Mouse (Mus musculus) intestine, embryonic 15.5 days (tissue): ENCODE data around the gene Dclre1c. TPM values are rescaled to one million over a fixed set of nuclear protein-coding genes. Genes with fewer than 3 reads are reported as not detected.

Source experiments
- ATAC-seq: fragments of 200-750 bp; cut with Nextera tagmentation; 2 replicates; pipeline ENCODE4 v1.8.0; 2017; ENCODE audit warnings: moderate TSS enrichment, moderate library complexity
- H3K27ac ChIP-seq: fragments of 300-500 bp; sonication (generic); 2 replicates; pipeline ENCODE4 v1.5.1; 2015; ENCODE audit warnings: mild to moderate bottlenecking, inconsistent platforms
- H3K27me3 ChIP-seq: fragments of 300-500 bp; sonication (generic); replicated peaks from 2 replicates; pipeline ENCODE4 v1.6.1; 2015; ENCODE audit warnings: inconsistent platforms
- H3K36me3 ChIP-seq: fragments of 300-500 bp; sonication (generic); 2 replicates; pipeline ENCODE4 v1.6.1; 2015; ENCODE audit warnings: inconsistent platforms
- H3K4me1 ChIP-seq: fragments of 300-500 bp; sonication (generic); replicated peaks from 2 replicates; pipeline ENCODE4 v1.6.1; 2015; ENCODE audit warnings: inconsistent platforms
- H3K4me2 ChIP-seq: fragments of 300-500 bp; sonication (generic); replicated peaks from 2 replicates; pipeline ENCODE4 v1.6.1; 2015; ENCODE audit warnings: mild to moderate bottlenecking, inconsistent platforms
- H3K4me3 ChIP-seq: fragments of 300-500 bp; sonication (generic); replicated peaks from 2 replicates; pipeline ENCODE4 v1.5.1; 2015; ENCODE audit warnings: inconsistent platforms
- H3K9ac ChIP-seq: fragments of 300-500 bp; sonication (generic); 2 replicates; pipeline ENCODE4 v1.6.1; 2015; ENCODE audit warnings: inconsistent platforms
- H3K9me3 ChIP-seq: fragments of 300-500 bp; sonication (generic); 2 replicates; pipeline ENCODE4 v1.6.1; 2016; ENCODE audit warnings: inconsistent platforms
- WGBS: fragments of 180-500 bp; shearing (Covaris S2); methylation state at CpG from one replicate; pipeline ENCODE4 v1.1.7; 2015; 5-methylcytosine and 5-hydroxymethylcytosine counted together
- polyA plus RNA-seq: library from polyadenylated mRNA; unstranded; fragments of >200 nt; fragmentation: Nextera tagmentation; extraction: Ambion mirVana; gene quantifications from 2 replicates; pipeline ENCODE4 v1.2.1, GENCODE M21; 2015

Dclre1c gene
- polyA plus RNA-seq, 1 experiment from 2014 or later: 6.2 TPM

GRCm38 (mm10) chr2:3430956-3431355 lies 7.0 kb downstream of the Dclre1c start:
- H3K4me1 ChIP-seq: no peaks in the 10 kb centered on the region
- WGBS: 78% methylated on average over 9 of the region's 9 CpGs
- no peak for ATAC-seq
- no peak overlapping the region for H3K9ac ChIP-seq
- H3K4me2 ChIP-seq: no peak overlapping the region
- no peaks in the 10 kb centered on the region for H3K27me3 ChIP-seq
- no peaks in the 10 kb centered on the region for H3K36me3 ChIP-seq
- H3K4me3 ChIP-seq: no peak overlapping the region
- no peaks in the 10 kb centered on the region for H3K9me3 ChIP-seq
- H3K27ac ChIP-seq: no peak overlapping the region

- H3K9ac ChIP-seq: no peak overlapping the region
- H3K27me3 ChIP-seq: no peaks in the 10 kb centered on the region
- H3K4me2 ChIP-seq: no peak overlapping the region
- no peak for ATAC-seq
- H3K27ac ChIP-seq: no peak overlapping the region
- H3K4me3 ChIP-seq: no peak overlapping the region
- H3K4me1 ChIP-seq: no peaks in the 10 kb centered on the region
- H3K9me3 ChIP-seq: no peaks in the 10 kb centered on the region
- WGBS: 81% methylated on average over 6 of the region's 6 CpGs
- H3K36me3 ChIP-seq: no peaks in the 10 kb centered on the region
Observed at GRCm38 (mm10) chr2:3435369-3436061, 11.6 kb downstream of the Dclre1c start.

- no peak for ATAC-seq
- WGBS: 70% methylated on average over 7 of the region's 7 CpGs
- H3K27ac ChIP-seq: no peak overlapping the region
Observed at GRCm38 (mm10) chr2:3437956-3438355, 14.0 kb downstream of the Dclre1c start.

GRCm38 (mm10) chr2:3444206-3444605 lies 20.3 kb downstream of the Dclre1c start:
- no peak overlapping the region for H3K4me2 ChIP-seq
- H3K9ac ChIP-seq: no peak overlapping the region
- no peaks in the 10 kb centered on the region for H3K4me1 ChIP-seq
- no peaks in the 10 kb centered on the region for H3K27me3 ChIP-seq
- no peak for ATAC-seq
- no peak overlapping the region for H3K4me3 ChIP-seq
- 53% methylated on average over 7 of the region's 7 CpGs for WGBS
- H3K9me3 ChIP-seq: no peaks in the 10 kb centered on the region
- no peaks in the 10 kb centered on the region for H3K36me3 ChIP-seq
- H3K27ac ChIP-seq: no peak overlapping the region

More at GRCm38 (mm10) chr2:3437956-3438355, 14.0 kb downstream of the Dclre1c start:
- H3K4me2 ChIP-seq: no peak overlapping the region
- no peaks in the 10 kb centered on the region for H3K27me3 ChIP-seq
- no peaks in the 10 kb centered on the region for H3K4me1 ChIP-seq
- H3K9ac ChIP-seq: no peak overlapping the region
- no peaks in the 10 kb centered on the region for H3K36me3 ChIP-seq
- H3K9me3 ChIP-seq: no peaks in the 10 kb centered on the region
- H3K4me3 ChIP-seq: no peak overlapping the region

GRCm38 (mm10) chr2:3445984-3446383 lies 22.1 kb downstream of the Dclre1c start:
- H3K4me2 ChIP-seq: no peak overlapping the region
- H3K27me3 ChIP-seq: no peaks in the 10 kb centered on the region
- WGBS: 81% methylated on average over 4 of the region's 4 CpGs
- H3K9me3 ChIP-seq: no peaks in the 10 kb centered on the region
- H3K36me3 ChIP-seq: no peaks in the 10 kb centered on the region
- no peak overlapping the region for H3K4me3 ChIP-seq
- H3K9ac ChIP-seq: no peak overlapping the region
- no peak overlapping the region for H3K27ac ChIP-seq
- ATAC-seq: no peak
- no peaks in the 10 kb centered on the region for H3K4me1 ChIP-seq

GRCm38 (mm10) chr2:3449431-3449830 lies 25.5 kb downstream of the Dclre1c start:
- Histone ChIP-seq H3K9me3 (no peaks in the 10 kb centered on the region), H3K4me3 (no peak overlapping the region), H3K4me1 (no peaks in the 10 kb centered on the region), H3K9ac (no peak overlapping the region), H3K27ac (no peak overlapping the region), H3K27me3 (no peaks in the 10 kb centered on the region), H3K4me2 (no peak overlapping the region), H3K36me3 (0 out of 2 replicates have a peak, but pooled peaks cover 8% of the 10 kb centered on the region)
- no peak for ATAC-seq
- 60% methylated on average over 2 of the region's 2 CpGs for WGBS

- H3K27ac ChIP-seq: no peak overlapping the region
- no peaks in the 10 kb centered on the region for H3K4me1 ChIP-seq
- H3K4me2 ChIP-seq: no peak overlapping the region
- 87% methylated on average over 3 of the region's 3 CpGs for WGBS
- no peak overlapping the region for H3K9ac ChIP-seq
- no peaks in the 10 kb centered on the region for H3K27me3 ChIP-seq
- ATAC-seq: no peak
- 0 out of 2 replicates have a peak, but pooled peaks cover 8% of the 10 kb centered on the region for H3K36me3 ChIP-seq
- no peaks in the 10 kb centered on the region for H3K9me3 ChIP-seq
- no peak overlapping the region for H3K4me3 ChIP-seq
Observed at GRCm38 (mm10) chr2:3453096-3453495, 29.2 kb downstream of the Dclre1c start.

- Histone ChIP-seq H3K4me1 (no peaks in the 10 kb centered on the region), H3K4me2 (no peak overlapping the region), H3K9me3 (no peaks in the 10 kb centered on the region), H3K27ac (no peak overlapping the region), H3K36me3 (peaks cover 10% of the 10 kb centered on the region; the same call in 1 of the 2 replicates), H3K9ac (no peak overlapping the region), H3K27me3 (no peaks in the 10 kb centered on the region), H3K4me3 (no peak overlapping the region)
- ATAC-seq: no peak
- WGBS: 79% methylated on average over 4 of the region's 4 CpGs
Observed at GRCm38 (mm10) chr2:3456590-3456989, 32.7 kb downstream of the Dclre1c start.

- peak overlapping the region; percentile 86 for H3K9ac ChIP-seq
- no peaks in the 10 kb centered on the region for H3K27me3 ChIP-seq
- H3K36me3 ChIP-seq: no peaks in the 10 kb centered on the region
- no peaks in the 10 kb centered on the region for H3K4me1 ChIP-seq
- WGBS: 2% methylated on average over 12 of the region's 12 CpGs
- peak overlapping the region; percentile 78 for H3K4me2 ChIP-seq
- ATAC-seq: no peak
- peak overlapping the region; percentile 99 for H3K4me3 ChIP-seq
- H3K27ac ChIP-seq: peak overlapping the region; percentile 89
- H3K9me3 ChIP-seq: no peaks in the 10 kb centered on the region
Observed at GRCm38 (mm10) chr2:3473891-3474290, 50.0 kb downstream of the Dclre1c start.

GRCm38 (mm10) chr2:3474361-3474805 lies 50.5 kb downstream of the Dclre1c start:
- Histone ChIP-seq H3K27ac (peak overlapping the region; percentile 89), H3K9me3 (no peaks in the 10 kb centered on the region), H3K36me3 (no peaks in the 10 kb centered on the region), H3K4me3 (peak overlapping the region; percentile 99), H3K4me1 (no peaks in the 10 kb centered on the region), H3K27me3 (no peaks in the 10 kb centered on the region), H3K9ac (peak overlapping the region; percentile 86), H3K4me2 (peak overlapping the region; percentile 78)
- ATAC-seq: peak; percentile 81
- under 1% methylated on average over 46 of the region's 46 CpGs for WGBS

- Histone ChIP-seq H3K4me1 (no peaks in the 10 kb centered on the region), H3K27ac (peak within 1 kb of the TSS; percentile 89), H3K4me3 (peak within 1 kb of the TSS; percentile 99), H3K36me3 (no peaks in the 10 kb centered on the region), H3K9ac (peak within 1 kb of the TSS; percentile 86), H3K9me3 (no peaks in the 10 kb centered on the region), H3K27me3 (no peaks in the 10 kb centered on the region), H3K4me2 (peak within 1 kb of the TSS; percentile 78)
- WGBS: 0% methylated on average over 35 of the region's 42 CpGs
- peak; percentile 99 for ATAC-seq
Observed at GRCm38 (mm10) chr2:3474861-3475283, 50.9 kb downstream of the Dclre1c start, which contains the start of gene Suv39h2. Suv39h2 (minus strand) TSS chr2:3475031.

- Histone ChIP-seq H3K27me3 (no peaks in the 10 kb centered on the region), H3K36me3 (no peaks in the 10 kb centered on the region), H3K4me2 (peak overlapping the region; percentile 78), H3K9ac (no peak overlapping the region), H3K4me1 (no peaks in the 10 kb centered on the region), H3K9me3 (no peaks in the 10 kb centered on the region), H3K4me3 (no peak overlapping the region), H3K27ac (0 out of 2 replicates have a peak overlapping the region, but pooled peaks have one; percentile 23)
- 59% methylated on average over 3 of the region's 3 CpGs for WGBS
- ATAC-seq: no peak
Observed at GRCm38 (mm10) chr2:3475746-3476251, 51.9 kb downstream of the Dclre1c start.

- Histone ChIP-seq H3K36me3 (no peaks in the 10 kb centered on the region), H3K9ac (no peak overlapping the region), H3K4me1 (no peaks in the 10 kb centered on the region), H3K9me3 (no peaks in the 10 kb centered on the region), H3K27me3 (no peaks in the 10 kb centered on the region), H3K27ac (no peak overlapping the region), H3K4me2 (no peak overlapping the region), H3K4me3 (no peak overlapping the region)
- ATAC-seq: no peak
- WGBS: 71% methylated on average over 3 of the region's 3 CpGs
Observed at GRCm38 (mm10) chr2:3480239-3480638, 56.3 kb downstream of the Dclre1c start.
